Mouse (Mus musculus): ENCODE data around the gene Fam43b.
A peak's percentile ranks its signal among the peaks of the same experiment; 100 is the strongest.
"Not testable (repeated sequence)": the region's sequence is repeated elsewhere in the genome, so short reads cannot be mapped to it uniquely, and the experiment has no call there.

Gene Fam43b

GRCm38 (mm10) chr4:138395971-138396645, at the start of gene Fam43b:
Fam43b (minus strand) TSS chr4:138396528.
- peak; percentile 52 for DNase-seq (ENCODE audit: low spot score)

- DNase-seq (ENCODE audit: low spot score), result no peak
Measured at GRCm38 (mm10) chr4:138444941-138445340, 48.6 kb upstream of the Fam43b start.

DNA sequence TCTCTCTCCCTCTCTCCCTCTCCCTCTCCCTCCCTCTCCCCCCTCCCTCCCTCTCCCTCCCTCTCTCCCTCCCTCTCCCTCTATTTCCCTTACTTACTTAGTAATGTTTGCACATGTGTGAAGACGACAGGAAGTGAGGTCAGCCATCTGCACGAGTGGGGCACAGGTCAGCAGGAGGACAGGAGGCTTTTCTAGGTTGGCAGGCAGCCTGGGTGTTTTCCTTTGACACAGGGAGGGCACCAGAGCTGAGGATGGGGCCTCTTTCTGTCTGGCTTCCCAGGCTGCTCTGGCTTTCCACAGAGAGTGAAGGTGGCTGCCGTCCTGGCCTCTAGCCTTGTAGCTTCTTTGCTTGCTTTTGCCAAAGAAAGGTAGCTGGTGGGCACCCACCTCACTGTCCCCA, 43.7 kb upstream of the Fam43b start:
- DNase-seq (ENCODE audit: low spot score), result no peak

DNA sequence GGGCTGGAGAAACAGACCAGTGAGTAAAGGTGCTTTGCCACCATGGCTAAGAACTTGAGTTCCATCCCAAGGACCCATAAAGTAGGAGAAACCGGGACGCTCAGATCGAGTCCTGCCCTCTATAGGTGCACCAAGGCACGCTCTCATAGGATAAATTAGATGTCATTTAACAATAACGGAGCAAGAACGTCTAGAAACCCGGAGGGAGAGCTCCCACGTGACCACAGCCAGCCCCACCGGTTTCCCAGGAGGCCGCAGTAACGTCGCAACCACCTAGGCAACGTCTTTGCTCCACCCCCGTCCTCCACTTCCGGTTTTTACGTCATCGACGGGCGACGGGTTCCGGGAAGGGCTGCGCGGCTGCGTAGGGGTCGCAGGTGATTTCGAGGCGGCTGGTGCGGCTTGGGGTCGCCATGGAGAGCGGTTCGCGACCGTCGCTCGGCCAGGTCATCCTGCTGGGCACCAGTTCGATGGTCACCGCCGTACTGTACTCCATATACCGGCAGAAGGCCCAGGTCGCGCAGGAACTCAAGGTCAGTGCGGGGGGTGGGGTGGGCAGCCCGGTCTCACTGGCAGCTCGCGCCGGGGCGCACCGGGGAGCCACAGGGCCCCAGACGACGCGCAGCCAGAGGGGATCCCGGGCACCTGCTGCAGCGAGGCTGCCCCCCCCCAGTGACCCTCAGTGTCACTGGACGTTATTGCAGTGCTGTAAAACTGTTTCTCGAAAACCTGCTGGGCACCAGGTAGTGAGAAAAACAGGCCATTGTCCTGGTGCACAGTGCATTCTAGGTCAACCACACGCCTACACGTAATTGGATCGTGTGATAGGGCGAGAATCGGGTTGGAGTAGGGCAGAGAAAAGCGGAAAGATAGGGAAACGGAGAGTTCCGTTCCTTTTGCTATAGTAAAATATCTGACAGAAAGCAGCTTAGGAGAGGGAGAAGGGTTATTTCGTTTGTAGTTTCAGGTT, 38.3 kb upstream of the Fam43b start, which contains the start of gene Mul1:
Gene Mul1 (plus strand): TSS at position 325 of the 970 bp plus-strand sequence.
- DNase-seq (ENCODE audit: low spot score), result peak; percentile 95

DNA sequence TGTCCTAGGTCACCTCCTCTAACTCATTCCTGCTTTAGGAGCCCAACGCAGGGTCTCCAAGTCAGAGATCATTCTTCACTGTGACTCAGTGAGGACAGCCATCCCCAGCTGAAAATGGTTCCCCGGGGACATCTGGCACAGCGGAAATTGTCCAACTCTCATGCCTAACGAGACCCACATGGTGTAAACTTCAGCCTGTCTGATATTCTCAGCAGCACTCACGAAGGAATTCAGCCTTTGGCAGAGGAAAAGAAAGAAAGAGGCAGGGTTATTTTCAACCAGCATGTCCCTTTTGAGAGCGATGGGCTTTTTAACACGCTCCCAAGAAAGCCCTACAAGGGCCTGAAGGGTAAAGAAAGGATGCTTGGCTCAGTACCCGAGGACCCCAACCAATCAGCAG, 35.0 kb upstream of the Fam43b start:
- no peak for DNase-seq (ENCODE audit: low spot score)

GRCm38 (mm10) chr4:138429778-138430177, 33.5 kb upstream of the Fam43b start:
- DNase-seq (ENCODE audit: low spot score), result peak; percentile 56

DNA sequence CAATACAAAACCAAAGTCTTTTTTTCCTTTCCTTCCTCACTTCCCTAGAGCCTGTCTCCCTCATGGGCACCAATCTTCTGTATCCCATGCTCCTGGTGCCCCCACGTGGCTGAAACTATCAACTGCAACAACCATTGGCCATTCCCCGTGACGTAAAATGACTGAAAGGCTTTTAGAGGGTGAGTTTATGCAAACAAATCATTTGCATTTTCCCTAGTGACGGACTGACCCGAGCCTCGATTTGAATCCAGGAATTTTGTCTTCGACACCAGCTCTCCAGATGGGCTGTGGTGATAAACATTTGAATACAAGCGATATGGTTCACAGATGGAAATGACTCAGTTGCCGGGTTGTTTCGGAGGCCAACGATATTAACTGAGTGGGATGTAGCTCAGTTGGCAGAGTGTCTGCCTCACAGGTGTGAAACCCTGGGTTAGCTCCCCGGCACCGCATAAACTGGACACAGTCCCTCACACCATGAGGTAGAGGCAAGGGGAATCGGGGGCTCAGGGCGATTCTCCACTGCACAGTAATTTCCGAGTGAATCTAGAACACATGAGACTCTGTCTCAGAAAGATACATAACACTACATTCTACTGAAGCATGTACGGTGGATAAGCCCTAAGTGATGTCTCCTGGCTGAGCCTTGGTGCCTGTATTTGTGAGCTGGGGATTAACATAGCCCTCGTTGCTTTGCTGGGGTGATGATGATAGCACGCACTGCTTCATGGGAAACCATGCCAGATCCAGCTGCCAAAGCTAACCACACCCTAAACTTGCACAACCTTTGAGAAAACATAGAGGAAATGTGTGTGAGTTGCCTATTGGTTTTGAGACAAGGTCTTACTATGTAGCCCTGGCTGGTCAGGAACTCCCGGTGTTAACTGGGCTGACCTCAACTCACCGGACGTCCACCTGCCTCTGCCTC, 30.7 kb upstream of the Fam43b start:
- DNase-seq (ENCODE audit: low spot score), result peak; percentile 92

- not testable (repeated sequence) for DNase-seq (ENCODE audit: low spot score)
Measured at GRCm38 (mm10) chr4:138425604-138426003, 29.3 kb upstream of the Fam43b start.

GRCm38 (mm10) chr4:138425028-138425427, 28.7 kb upstream of the Fam43b start:
- no peak for DNase-seq (ENCODE audit: low spot score)

- DNase-seq (ENCODE audit: low spot score), result peak; percentile 20
Measured at GRCm38 (mm10) chr4:138418340-138418957, 22.1 kb upstream of the Fam43b start.

GRCm38 (mm10) chr4:138417882-138418281, 21.6 kb upstream of the Fam43b start:
- DNase-seq (ENCODE audit: low spot score), result no peak

GRCm38 (mm10) chr4:138416414-138416813, 20.1 kb upstream of the Fam43b start:
- no peak for DNase-seq (ENCODE audit: low spot score)

DNA sequence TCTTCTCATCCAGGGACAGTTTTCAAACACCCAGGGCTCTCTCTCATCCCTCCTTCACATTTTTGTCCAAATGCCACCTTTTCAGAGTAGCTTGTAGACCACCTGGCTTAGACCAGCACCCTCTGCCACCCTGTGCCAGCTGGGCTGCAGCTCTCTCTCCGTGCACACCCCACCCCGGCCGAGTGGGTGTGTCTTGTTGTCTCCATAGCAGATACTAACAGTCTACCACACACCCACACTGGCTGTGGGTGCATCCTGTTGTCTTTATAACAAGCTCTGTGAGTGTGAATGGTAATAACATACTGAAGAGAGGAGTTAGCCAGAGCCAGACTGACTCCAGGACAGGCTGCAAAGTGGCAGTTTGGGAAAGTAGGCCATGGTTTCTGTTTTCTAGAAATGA, 19.7 kb upstream of the Fam43b start:
- DNase-seq (ENCODE audit: low spot score), result no peak

DNA sequence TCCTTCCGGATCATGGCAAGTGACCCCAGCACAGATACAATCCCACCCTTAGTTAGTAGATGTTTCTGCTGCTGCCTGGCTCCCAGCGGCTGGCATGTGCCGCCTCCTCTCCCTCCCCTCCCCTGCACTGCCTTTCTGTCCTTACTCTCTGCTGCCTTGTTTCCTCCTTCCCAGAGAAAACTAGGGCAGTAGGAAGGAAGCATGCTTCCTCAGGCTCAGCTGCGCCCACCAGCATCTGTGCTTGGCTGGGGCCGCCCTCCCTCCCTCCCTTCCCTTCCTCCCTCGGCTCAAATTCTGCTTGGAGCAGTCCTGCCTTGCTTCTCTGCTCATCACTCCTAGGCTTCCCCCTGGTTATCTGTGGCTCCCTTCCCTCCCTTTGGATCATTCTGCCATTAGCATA, 18.4 kb upstream of the Fam43b start:
- peak; percentile 63 for DNase-seq (ENCODE audit: low spot score)

DNA sequence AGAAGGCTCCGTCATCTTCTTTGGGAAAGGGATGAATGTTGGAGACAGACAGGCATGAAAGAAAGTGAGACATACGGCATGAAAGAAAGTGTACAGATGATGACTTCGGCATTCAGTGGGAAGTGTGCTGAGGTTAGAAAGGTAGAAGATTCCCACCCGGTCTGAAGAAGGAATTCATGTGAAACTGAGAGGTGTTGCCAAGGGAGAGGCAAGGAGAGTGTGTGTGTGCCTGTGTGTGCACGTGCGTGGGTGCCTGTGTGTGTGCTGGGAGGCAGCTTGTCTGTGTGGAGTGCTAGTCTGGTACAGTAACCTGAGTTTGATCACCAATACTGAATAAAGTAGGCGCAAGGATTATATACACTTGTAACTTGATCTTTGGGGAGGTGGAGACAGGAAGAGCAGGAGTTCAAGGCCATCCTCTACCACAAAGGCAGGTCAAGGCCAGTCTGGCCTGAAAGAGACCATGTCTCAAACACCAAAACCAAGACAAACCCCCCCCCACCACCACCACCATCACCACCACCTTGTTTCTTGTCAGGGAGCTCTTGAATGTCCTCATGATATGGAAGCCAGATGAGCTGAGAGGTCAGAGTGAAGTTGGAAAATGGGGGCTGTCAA, 15.3 kb upstream of the Fam43b start:
- DNase-seq (ENCODE audit: low spot score), result no peak

DNA sequence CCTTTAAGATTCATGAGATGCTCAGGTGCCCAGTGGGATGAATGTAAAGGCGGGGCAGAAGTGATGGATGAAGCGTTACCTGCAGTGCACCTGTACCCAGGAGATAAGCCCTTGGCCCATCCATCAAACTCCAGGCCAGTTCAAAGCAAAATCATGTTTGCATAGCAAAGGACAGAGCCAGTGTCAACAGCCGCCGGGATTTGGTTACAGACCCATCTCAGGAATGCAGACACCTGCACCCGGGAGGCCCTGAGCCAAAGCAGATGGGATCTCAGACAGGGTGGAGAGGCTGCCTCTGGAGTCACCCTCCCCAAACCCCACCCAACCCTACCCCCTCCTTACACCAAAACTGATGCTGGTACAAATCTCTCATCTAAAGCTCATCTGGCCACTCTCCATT, 14.7 kb upstream of the Fam43b start:
- no peak for DNase-seq (ENCODE audit: low spot score)

DNA sequence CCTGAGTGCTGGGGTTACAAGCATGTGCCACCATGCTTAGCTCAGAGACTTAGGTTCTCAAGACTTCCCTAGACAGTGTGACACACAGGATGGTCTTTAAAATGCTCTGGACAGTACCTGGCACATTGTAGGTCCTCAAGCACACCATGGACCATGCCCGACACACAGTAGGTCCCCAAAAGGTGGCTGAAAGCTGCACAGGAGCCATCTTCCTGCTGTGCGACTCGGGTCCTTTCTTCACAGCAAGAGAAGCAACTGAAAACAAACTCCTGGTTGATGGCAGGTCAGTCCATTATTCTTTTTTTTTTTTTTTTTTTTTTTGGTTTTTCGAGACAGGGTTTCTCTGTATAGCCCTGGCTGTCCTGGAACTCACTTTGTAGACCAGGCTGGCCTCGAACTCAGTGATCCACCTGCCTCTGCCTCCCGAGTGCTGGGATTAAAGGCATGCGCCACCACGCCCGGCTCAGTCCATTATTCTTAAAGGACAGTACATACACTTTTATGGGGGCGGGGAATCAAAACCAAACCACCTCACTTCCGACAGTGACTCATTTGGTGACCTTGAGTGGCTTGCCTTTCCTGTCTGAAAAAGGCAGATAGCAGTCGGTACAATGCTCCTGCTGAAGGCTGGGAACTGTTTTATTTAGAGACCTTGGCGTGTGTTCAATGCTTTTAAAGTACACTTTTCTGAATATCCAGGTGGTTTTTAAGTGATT, 11.3 kb upstream of the Fam43b start:
- DNase-seq (ENCODE audit: low spot score), result no peak

DNA sequence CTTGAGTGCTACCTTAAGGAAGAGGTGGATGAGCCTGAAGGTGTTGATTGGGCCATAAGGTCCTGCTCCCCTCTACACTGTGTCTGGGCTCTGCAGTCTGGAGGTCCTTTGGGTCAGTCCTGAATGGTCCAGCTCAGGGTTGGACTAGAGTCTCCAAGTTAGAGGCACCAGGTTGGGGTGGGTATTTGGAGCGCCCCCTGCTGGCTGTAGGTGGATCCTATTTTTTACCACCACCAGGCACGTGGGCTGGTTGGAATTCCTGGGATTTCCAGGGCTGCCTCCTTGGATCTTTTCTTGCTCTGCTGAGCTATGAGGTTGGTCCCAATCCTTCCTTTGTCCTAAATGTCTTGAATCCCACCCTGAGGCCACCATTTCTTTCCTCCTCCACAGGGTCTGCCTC, 8.5 kb upstream of the Fam43b start:
- peak; percentile 55 for DNase-seq (ENCODE audit: low spot score)

DNA sequence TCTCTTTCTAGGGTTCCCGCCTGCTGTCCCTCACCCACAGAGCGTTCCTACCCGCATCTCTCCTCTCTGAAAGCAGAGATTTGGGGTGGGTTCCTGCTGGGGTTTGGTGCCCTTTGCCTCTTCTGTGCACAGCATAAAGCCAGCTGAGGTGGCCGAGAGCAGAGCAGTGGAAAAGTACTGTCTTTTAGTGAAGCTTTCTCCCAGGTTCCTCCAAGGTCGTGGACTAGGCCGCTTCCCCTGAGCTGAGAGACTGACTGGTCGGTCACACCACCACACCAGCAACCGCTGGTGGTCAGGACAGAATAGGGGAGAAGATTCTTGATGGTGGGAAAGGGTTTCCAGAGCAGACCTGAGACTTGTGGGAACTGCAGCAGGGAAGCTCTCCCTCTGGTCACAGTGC, 383 bp upstream of the Fam43b start:
- no peak for DNase-seq (ENCODE audit: low spot score)
